23 mouse cellular contexts compared by ENCODE assay signal in genomic region chr4:108199236-108199635, GRCm38 (mm10). TPM values are rescaled to one million over a fixed set of nuclear protein-coding genes. Genes with fewer than 3 reads are reported as not detected.
DNase-seq lines count a peak whose midpoint lies in the region; ATAC-seq lines count a peak whose summit lies in the region.
"Had no signal": no experiment of that assay in that cellular context is flagged by ENCODE, and none has a peak within 500 bp of the region (broad histone marks: within the 10 kb centered on the region; RNA-seq: fewer than 3 reads in every experiment).

No protein-coding gene starts in this region.

- no peaks in the 10 kb centered on the region for H3K27me3 ChIP-seq in heart, embryonic 12.5 days (replicated peaks)
- H3K27me3 ChIP-seq: forebrain, embryonic 13.5 days; intestine, embryonic 15.5 days; kidney, embryonic 15.5 days had no signal

- H3K4me1 ChIP-seq in heart, embryonic 12.5 days (replicated peaks): 0 out of 2 replicates have a peak, but pooled peaks cover 3% of the 10 kb centered on the region
- H3K4me1 ChIP-seq: forebrain, embryonic 13.5 days; intestine, embryonic 15.5 days had no signal

- no peak overlapping the region for H3K4me2 ChIP-seq in heart, embryonic 12.5 days
- H3K4me2 ChIP-seq: forebrain, embryonic 13.5 days; hindbrain, embryonic 14.5 days; intestine, embryonic 15.5 days; kidney, embryonic 15.5 days had no signal

- no peak overlapping the region for H3K27ac ChIP-seq in heart, embryonic 12.5 days (ENCODE audit: poor library complexity, severe bottlenecking)
- H3K27ac ChIP-seq: embryonic facial prominence, embryonic 10.5 days; forebrain, embryonic 13.5 days; gastrocnemius, adult 2 months; hindbrain, embryonic 10.5 days; hindbrain, embryonic 14.5 days; intestine, embryonic 15.5 days; kidney, embryonic 15.5 days had no signal

- no peak overlapping the region for H3K4me3 ChIP-seq in heart, embryonic 12.5 days
- H3K4me3 ChIP-seq: embryonic facial prominence, embryonic 10.5 days; forebrain, embryonic 13.5 days; gastrocnemius, adult 2 months; hindbrain, embryonic 10.5 days; intestine, embryonic 15.5 days; kidney, embryonic 15.5 days had no signal

- no peaks in the 10 kb centered on the region for H3K9me3 ChIP-seq in heart, embryonic 12.5 days (replicated peaks)
- H3K9me3 ChIP-seq: embryonic facial prominence, embryonic 10.5 days; forebrain, embryonic 13.5 days; G1E; hindbrain, embryonic 10.5 days; intestine, embryonic 15.5 days; kidney, embryonic 15.5 days had no signal

- intact Hi-C loops in heart, postnatal 14 days (cut with DNase I): no loop called here
- intact Hi-C loops in gastrocnemius, postnatal 36 days (cut with DNase I): no loop called here

- peak; percentile 17 for DNase-seq in cerebellum, adult 11 months
- peak; percentile 4 to 15 for DNase-seq in heart, postnatal 14 days
- DNase-seq in cerebellum, postnatal 10 days: peak; percentile 56
- no peak for DNase-seq in urinary bladder, adult 18-20 months (ENCODE audit: low spot score in 2 of 2)
- DNase-seq in adrenal gland, postnatal 14 days: no peak
- DNase-seq in gastrocnemius, postnatal 36 days: no peak
- DNase-seq: adrenal gland, postnatal 10 days; B cell, adult 2 months; gastrocnemius, adult 2 months; kidney, adult 18-20 months had no signal

- H3K9ac ChIP-seq in heart, embryonic 12.5 days: no peak overlapping the region
- H3K9ac ChIP-seq: forebrain, embryonic 13.5 days; hindbrain, embryonic 14.5 days; intestine, embryonic 15.5 days; kidney, embryonic 15.5 days had no signal

- 48% methylated on average over 2 of the region's 2 CpGs for WGBS in heart, embryonic 12.5 days

- ATAC-seq in cerebellum, adult (ENCODE audit: insufficient number of reproducible peaks, low FRiP score, low TSS enrichment): no peak
- ATAC-seq in heart, embryonic 12.5 days (ENCODE audit: insufficient number of reproducible peaks, low FRiP score): no peak
- ATAC-seq: CD4-positive, CD25-positive, alpha-beta regulatory T cell, adult 4 months; forebrain, embryonic 13.5 days; intestine, embryonic 15.5 days had no signal

- no peaks in the 10 kb centered on the region for H3K36me3 ChIP-seq in heart, embryonic 12.5 days
- H3K36me3 ChIP-seq: embryonic facial prominence, embryonic 10.5 days; G1E; hindbrain, embryonic 10.5 days; intestine, embryonic 15.5 days; kidney, embryonic 15.5 days had no signal

RNA-seq across cellular contexts. Expression of gene Zyg11a, which starts 18.6 kb away (rescaled TPM):
- total RNA-seq in heart, postnatal 14 days (2021): under 1 TPM; 0.12 TPM
- 0.13 TPM in 1 of 2 replicates, not detected in the other for polyA plus RNA-seq in heart, embryonic 12.5 days (2016; fragmentation: Nextera tagmentation; extraction: Ambion mirVana)
- 0.79 and 1.4 TPM in 2 replicates for total RNA-seq in adrenal gland, postnatal 14 days (2021)
- total RNA-seq in gastrocnemius, postnatal 36 days (2021): under 1 TPM; 0.28 to 0.67 TPM
- total RNA-seq: G1E; gastrocnemius, postnatal 4 days; heart, postnatal 25 days had no signal
- polyA plus RNA-seq: CD4-positive, CD25-positive, alpha-beta regulatory T cell, adult 4 months; embryonic facial prominence, embryonic 10.5 days; forebrain, embryonic 13.5 days; G1E; heart, embryonic 14.5 days; hindbrain, embryonic 14.5 days had no signal

RNA-seq across cellular contexts. Expression of gene Echdc2, which starts 34.0 kb away (rescaled TPM):
- total RNA-seq in heart, postnatal 14 days (2021): 10 to 100 TPM; 31.4 to 31.9 TPM
- polyA plus RNA-seq in heart, embryonic 12.5 days (2016; fragmentation: Nextera tagmentation; extraction: Ambion mirVana): 14.5 and 14.6 TPM in 2 replicates
- total RNA-seq in adrenal gland, postnatal 14 days (2021): 19.3 and 32.0 TPM in 2 replicates
- 1 to 10 TPM; 6.0 to 6.1 TPM for total RNA-seq in gastrocnemius, postnatal 36 days (2021)
- polyA plus RNA-seq: G1E had no signal

RNA-seq across cellular contexts. Expression of gene Scp2, which starts 54.4 kb away (rescaled TPM):
- total RNA-seq in heart, postnatal 14 days (2021): 100 to 1,000 TPM; 227 to 235 TPM
- 166 and 168 TPM in 2 replicates for polyA plus RNA-seq in heart, embryonic 12.5 days (2016; fragmentation: Nextera tagmentation; extraction: Ambion mirVana)
- total RNA-seq in adrenal gland, postnatal 14 days (2021): 339 and 479 TPM in 2 replicates
- 100 to 1,000 TPM; 141 to 145 TPM for total RNA-seq in gastrocnemius, postnatal 36 days (2021)

Comparison
In these comparisons a context has a peak if more than half of its experiments do, and no peak if none do; other contexts are left out.
1. DNase-seq: peak in cerebellum, adult 11 months (single experiment), heart, postnatal 14 days (2 of 2) and cerebellum, postnatal 10 days (2 of 2); none in urinary bladder, adult 18-20 months (0 of 2), adrenal gland, postnatal 14 days (single experiment) and gastrocnemius, postnatal 36 days (0 of 2).